Mouse (Mus musculus): ENCODE results near the gene Pigw. TPM values are rescaled to one million over a fixed set of nuclear protein-coding genes. Genes with fewer than 3 reads are reported as not detected.

The Pigw gene
- total and polyA plus RNA-seq, 3 experiments: 2.7 to 3.5 TPM; not detected in 1

DNA sequence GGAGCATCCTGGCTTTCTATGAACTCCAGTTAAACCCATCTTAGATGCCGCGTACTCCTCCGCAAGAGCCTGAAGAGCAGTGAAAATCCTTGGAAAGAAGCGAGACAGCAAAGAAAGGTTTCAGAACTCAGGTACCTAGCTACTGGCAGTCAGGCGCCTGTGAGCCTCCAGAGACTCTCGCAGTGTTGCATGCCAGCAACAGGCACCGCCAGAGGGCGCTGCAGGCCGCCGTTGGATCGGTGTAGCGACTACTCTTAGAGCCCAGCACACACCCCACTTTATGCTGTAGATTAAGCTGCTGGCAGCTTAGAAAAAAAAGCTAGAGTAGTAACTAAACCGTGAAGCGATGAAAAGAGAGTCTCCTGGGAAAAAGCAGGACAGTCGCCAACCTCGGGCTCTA is 38.3 kb upstream of the Pigw start (continued):
- peak; percentile 79 for TF ChIP-seq ZC3H11A (IDR thresholded peaks at IDR 0.05; ENCODE audit: low read depth, low read length)
- TF ChIP-seq RAD21 (IDR thresholded peaks at IDR 0.05; ENCODE audit: low read depth, low read length): peak; percentile 90
- TF ChIP-seq MAFK (IDR thresholded peaks at IDR 0.05; ENCODE audit: borderline replicate concordance, low read depth, low read length): no peak
- no peak for TF ChIP-seq MEF2A (IDR thresholded peaks at IDR 0.05; ENCODE audit: extremely low read depth, insufficient replicate concordance, low read depth, low read length, poor library complexity, severe bottlenecking)

DNA sequence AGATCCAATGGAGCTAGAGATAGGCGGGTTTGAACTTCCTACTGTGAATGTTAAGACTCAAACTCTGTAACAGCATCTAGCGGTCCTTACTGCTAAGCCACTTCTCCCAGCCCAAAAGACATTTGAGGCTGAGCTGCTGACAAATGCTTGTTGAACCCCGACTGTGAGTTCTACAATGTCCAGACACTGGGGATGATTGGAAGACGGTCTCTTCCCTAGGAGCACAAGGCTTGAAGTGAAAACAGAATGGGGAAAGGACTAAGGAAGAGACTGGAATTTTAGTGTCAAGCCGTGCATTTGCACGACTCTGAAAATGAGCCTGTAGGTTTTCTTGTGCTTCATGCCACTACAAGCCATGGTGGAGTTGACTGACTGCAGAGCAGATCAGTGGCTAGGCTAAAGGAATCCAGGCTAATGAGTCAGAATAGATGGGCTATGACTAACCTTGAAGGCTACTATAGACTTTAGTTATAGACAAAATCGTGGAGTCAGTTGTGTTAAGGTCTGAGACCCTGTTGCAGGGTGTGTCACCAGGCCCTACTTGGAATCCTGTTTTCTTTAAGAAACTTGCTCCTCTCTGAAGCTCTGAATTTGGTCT is 36.7 kb upstream of the Pigw start:
- TF ChIP-seq UBTF (IDR thresholded peaks at IDR 0.05; ENCODE audit: borderline replicate concordance, insufficient read depth, low read depth, low read length) (no peak), EP300 (IDR thresholded peaks at IDR 0.05; ENCODE audit: low read depth in 1 of 2, low read length in 2 of 2) (0 out of 4 replicates have a peak, but pooled peaks of 1 of the 2 experiments have one; percentile 12)
- H3K9ac ChIP-seq (ENCODE audit: control insufficient read depth, low read depth, low read length, poor library complexity, severe bottlenecking): peak overlapping the region; percentile 56
- no peaks in the 10 kb centered on the region for H3K9me3 ChIP-seq (replicated peaks; ENCODE audit: insufficient read depth, low read length)
- H3K79me2 ChIP-seq (ENCODE audit: control insufficient read depth, insufficient read depth, low read length, poor library complexity): peaks cover 12% of the 10 kb centered on the region
- DNase-seq (ENCODE audit: low read depth, low spot score): no peak
- H3K4me3 ChIP-seq (ENCODE audit: control insufficient read depth in 1 of 2, insufficient read depth in 1 of 2, low read depth in 2 of 2, low read length in 2 of 2): peak overlapping the region; percentile 60 to 97
- peaks cover 0 to 17% of the 10 kb centered on the region in 2 experiments; a peak in 3 of 4 replicates for H3K4me1 ChIP-seq (ENCODE audit: control insufficient read depth in 1 of 2, insufficient read depth in 2 of 2, low read length in 2 of 2)
- H3K27me3 ChIP-seq (ENCODE audit: control insufficient read depth in 1 of 2, insufficient read depth in 2 of 2, low read length in 2 of 2): peaks cover 0 to 1% of the 10 kb centered on the region in 2 experiments; a peak in 2 of 4 replicates
- H3K27ac ChIP-seq (ENCODE audit: control insufficient read depth, low read depth, low read length): peak overlapping the region; percentile 23
- peaks cover 0 to 19% of the 10 kb centered on the region in 2 experiments; a peak in 2 of 4 replicates for H3K36me3 ChIP-seq (ENCODE audit: control insufficient read depth in 1 of 2, insufficient read depth in 2 of 2, low read length in 2 of 2)

DNA sequence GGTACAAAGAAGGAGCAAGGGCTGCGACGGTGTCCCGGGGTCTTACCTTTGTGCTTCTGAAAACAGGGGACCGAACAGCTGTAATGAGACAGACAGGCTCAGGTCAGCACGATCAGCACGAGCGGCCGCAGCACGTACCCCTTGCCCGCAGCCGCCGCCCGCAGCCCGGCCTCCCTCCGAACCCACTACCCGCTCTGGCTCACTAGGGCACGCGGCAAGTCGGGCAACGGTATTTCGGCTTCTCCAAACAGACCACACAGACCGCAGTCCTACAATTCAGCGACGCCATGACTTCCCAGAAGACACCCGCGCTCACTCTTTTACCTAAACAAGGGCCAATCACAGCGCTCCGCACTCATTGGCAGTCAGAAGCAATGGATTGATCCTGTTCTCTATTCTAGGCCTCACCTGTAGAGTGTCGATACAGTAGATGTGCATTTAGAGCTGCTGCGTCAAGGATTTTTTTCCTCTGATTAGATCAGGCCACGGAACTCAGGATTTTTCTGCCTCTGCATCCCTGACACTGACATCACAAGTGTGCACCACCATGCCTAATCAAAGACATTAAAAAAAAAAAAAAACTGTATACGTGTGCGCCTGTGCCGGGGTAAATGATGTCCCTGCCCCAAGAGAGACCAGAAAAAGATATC is 36.1 kb upstream of the Pigw start, which contains the start of gene Znhit3:
Gene Znhit3, minus strand, starts transcription at position 314 of the 650 bp plus-strand sequence.
- H3K27ac ChIP-seq (ENCODE audit: control insufficient read depth, low read depth, low read length): peak within 1 kb of the TSS; percentile 47
- no peaks in the 10 kb centered on the region for H3K9me3 ChIP-seq (replicated peaks; ENCODE audit: insufficient read depth, low read length)
- peaks cover 4 to 19% of the 10 kb centered on the region in 2 experiments; a peak in 3 of 4 replicates for H3K36me3 ChIP-seq (ENCODE audit: control insufficient read depth in 1 of 2, insufficient read depth in 2 of 2, low read length in 2 of 2)
- no peaks in the 10 kb centered on the region; a peak in 1 of 4 replicates for H3K27me3 ChIP-seq (ENCODE audit: control insufficient read depth in 1 of 2, insufficient read depth in 2 of 2, low read length in 2 of 2)
- peak; percentile 99 for DNase-seq (ENCODE audit: low read depth, low spot score)
- H3K79me2 ChIP-seq (ENCODE audit: control insufficient read depth, insufficient read depth, low read length, poor library complexity): peaks cover 12% of the 10 kb centered on the region
- H3K4me1 ChIP-seq (ENCODE audit: control insufficient read depth in 1 of 2, insufficient read depth in 2 of 2, low read length in 2 of 2): peaks cover 0 to 17% of the 10 kb centered on the region in 2 experiments; a peak in 3 of 4 replicates
- H3K9ac ChIP-seq (ENCODE audit: control insufficient read depth, low read depth, low read length, poor library complexity, severe bottlenecking): peak within 1 kb of the TSS; percentile 95
- H3K4me3 ChIP-seq (ENCODE audit: control insufficient read depth in 1 of 2, insufficient read depth in 1 of 2, low read depth in 2 of 2, low read length in 2 of 2): peak within 1 kb of the TSS; percentile 67 to 97
- TF ChIP-seq MAX (IDR thresholded peaks at IDR 0.05; ENCODE audit: low read length) (peak; percentile 61), TCF12 (IDR thresholded peaks at IDR 0.05; ENCODE audit: low read depth, low read length) (peak; percentile 50), POLR2AphosphoS2 (IDR thresholded peaks at IDR 0.05; ENCODE audit: low read length) (peak; percentile 85; the same call in 1 of the 2 replicates), TBP (IDR thresholded peaks at IDR 0.05; ENCODE audit: low read depth, low read length) (peak; percentile 94), MYC (IDR thresholded peaks at IDR 0.05; ENCODE audit: low read depth, low read length) (peak; percentile 84), HCFC1 (IDR thresholded peaks at IDR 0.05; ENCODE audit: low read depth, low read length) (peak; percentile 98), POLR2A (IDR thresholded peaks at IDR 0.05; ENCODE audit: control insufficient read depth in 1 of 2, insufficient read depth in 1 of 2, low read depth in 1 of 2, low read length in 2 of 2, poor library complexity in 1 of 2) (peak; percentile 85 to 94), UBTF (IDR thresholded peaks at IDR 0.05; ENCODE audit: borderline replicate concordance, insufficient read depth, low read depth, low read length) (no peak), ZMIZ1 (IDR thresholded peaks at IDR 0.05; ENCODE audit: low read depth, low read length) (peak; percentile 68; the same call in 1 of the 2 replicates), KAT2A (conservative IDR thresholded peaks at IDR 0.05; ENCODE audit: low read depth, low read length) (peak; percentile 85), CHD2 (IDR thresholded peaks at IDR 0.05; ENCODE audit: low read length) (peak; percentile 41), CHD1 (IDR thresholded peaks at IDR 0.05; ENCODE audit: low read depth, low read length) (no peak), NELFE (IDR thresholded peaks at IDR 0.05; ENCODE audit: low read depth, low read length) (peak; percentile 83), POLR2AphosphoS5 (IDR thresholded peaks at IDR 0.05; ENCODE audit: borderline replicate concordance, low read depth, low read length) (no peak), ZNF384 (IDR thresholded peaks at IDR 0.05; ENCODE audit: low read depth, low read length) (peak; percentile 83), ZKSCAN1 (IDR thresholded peaks at IDR 0.05; ENCODE audit: low read depth, low read length) (no peak), MAFK (IDR thresholded peaks at IDR 0.05; ENCODE audit: borderline replicate concordance, low read depth, low read length) (no peak), CTCF (IDR thresholded peaks at IDR 0.05 in 2 of 3, conservative IDR thresholded peaks at IDR 0.05 in 1 of 3; ENCODE audit: control insufficient read depth in 1 of 3, insufficient read depth in 1 of 3, low read depth in 2 of 3, low read length in 3 of 3, poor library complexity in 1 of 3, severe bottlenecking in 1 of 3) (no peak), NRF1 (IDR thresholded peaks at IDR 0.05; ENCODE audit: insufficient read depth, low read depth, low read length, poor library complexity, severe bottlenecking) (peak; percentile 17; the same call in 1 of the 2 replicates), BHLHE40 (IDR thresholded peaks at IDR 0.05; ENCODE audit: borderline replicate concordance, low read depth, low read length) (no peak), EP300 (IDR thresholded peaks at IDR 0.05; ENCODE audit: low read depth in 1 of 2, low read length in 2 of 2) (no peak), MXI1 (IDR thresholded peaks at IDR 0.05; ENCODE audit: low read depth, low read length) (peak; percentile 96), GATA1 (IDR thresholded peaks at IDR 0.05; ENCODE audit: low read depth, low read length) (peak; percentile 3; the same call in 1 of the 2 replicates)
